Mouse (Mus musculus): ENCODE data around the gene Camkk2. TPM values are rescaled to one million over a fixed set of nuclear protein-coding genes. Genes with fewer than 3 reads are reported as not detected.

Gene Camkk2
- polyA plus RNA-seq, 1 experiment from 2014 or later, result 12.4 TPM

DNA sequence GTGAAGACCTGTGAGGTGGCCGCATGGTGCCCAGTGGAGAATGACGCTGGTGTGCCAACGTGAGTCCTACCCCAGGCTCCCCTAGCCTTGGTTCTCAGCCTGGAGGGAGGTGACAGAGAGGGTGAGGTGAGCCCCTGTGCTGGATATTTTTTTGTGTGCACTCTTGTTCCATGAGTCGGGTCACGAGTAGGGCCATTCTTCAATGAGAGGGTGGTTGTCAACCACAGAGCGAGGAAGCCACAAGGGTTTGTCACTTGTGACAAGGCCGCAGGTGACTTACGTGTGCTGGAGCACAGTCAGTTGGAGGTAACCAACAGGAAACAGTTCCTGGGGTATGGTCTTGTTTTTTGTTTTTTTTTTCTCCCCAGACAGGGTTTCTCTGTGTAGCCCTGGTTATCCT lies 60.0 kb downstream of the Camkk2 start:
- Histone ChIP-seq H3K4me1 (ENCODE audit: control insufficient read depth in 2 of 2, insufficient read depth in 2 of 2, low read length in 2 of 2) (no peaks in the 10 kb centered on the region), H3K9me3 (ENCODE audit: control insufficient read depth, low read length) (0 out of 2 replicates have a peak, but pooled peaks cover 3% of the 10 kb centered on the region), H3K9ac (ENCODE audit: low read length) (no peak overlapping the region), H3K27me3 (ENCODE audit: control insufficient read depth, insufficient read depth, low read length) (no peaks in the 10 kb centered on the region), H3K4me2 (ENCODE audit: low read length) (no peak overlapping the region), H3K4me3 (ENCODE audit: control insufficient read depth in 1 of 2, insufficient read depth in 1 of 2, low read depth in 1 of 2, low read length in 2 of 2) (no peak overlapping the region), H3K36me3 (ENCODE audit: control insufficient read depth, insufficient read depth, low read length) (peaks cover 26% of the 10 kb centered on the region), H3K27ac (replicated peaks in 1 of 2; ENCODE audit: control insufficient read depth in 1 of 2, insufficient read depth in 1 of 2, low read depth in 2 of 2, low read length in 2 of 2) (no peak overlapping the region)
- no peak for ATAC-seq (ENCODE audit: insufficient number of reproducible peaks, insufficient read depth, low FRiP score, low read depth)
- 91% methylated on average over 8 of the region's 8 CpGs for WGBS

- WGBS, result 64% methylated on average over 7 of the region's 7 CpGs
- no peak for ATAC-seq (ENCODE audit: insufficient number of reproducible peaks, insufficient read depth, low FRiP score, low read depth)
Observed at GRCm38 (mm10) chr5:122718400-122718799, 60.8 kb downstream of the Camkk2 start.

DNA sequence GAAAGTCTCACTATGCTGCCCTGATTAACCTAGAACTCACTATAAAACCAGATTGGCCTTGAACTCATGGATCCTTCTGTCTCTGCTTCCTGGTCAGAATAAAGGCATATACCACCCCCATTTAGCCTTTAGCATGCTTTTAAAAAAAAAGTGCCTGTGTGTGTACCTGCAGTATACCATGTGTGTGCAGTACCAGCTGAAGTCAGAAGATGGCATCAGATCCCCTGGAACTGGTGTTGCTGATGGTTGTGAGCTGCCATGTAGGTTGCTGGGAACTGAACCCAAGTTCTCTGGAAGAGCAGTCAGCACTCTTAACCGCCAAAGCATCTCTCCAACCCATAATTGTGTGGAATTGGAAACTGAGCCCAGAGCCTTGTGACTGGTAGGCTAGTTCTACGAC lies 62.4 kb downstream of the Camkk2 start:
- ATAC-seq (ENCODE audit: insufficient number of reproducible peaks, insufficient read depth, low FRiP score, low read depth), result no peak
- Histone ChIP-seq H3K9me3 (ENCODE audit: control insufficient read depth, low read length) (0 out of 2 replicates have a peak, but pooled peaks cover 3% of the 10 kb centered on the region), H3K27ac (replicated peaks in 1 of 2; ENCODE audit: control insufficient read depth in 1 of 2, insufficient read depth in 1 of 2, low read depth in 2 of 2, low read length in 2 of 2) (no peak overlapping the region), H3K36me3 (ENCODE audit: control insufficient read depth, insufficient read depth, low read length) (peaks cover 26% of the 10 kb centered on the region), H3K4me1 (ENCODE audit: control insufficient read depth in 2 of 2, insufficient read depth in 2 of 2, low read length in 2 of 2) (no peaks in the 10 kb centered on the region), H3K9ac (ENCODE audit: low read length) (no peak overlapping the region), H3K4me3 (ENCODE audit: control insufficient read depth in 1 of 2, insufficient read depth in 1 of 2, low read depth in 1 of 2, low read length in 2 of 2) (no peak overlapping the region), H3K4me2 (ENCODE audit: low read length) (no peak overlapping the region), H3K27me3 (ENCODE audit: control insufficient read depth, insufficient read depth, low read length) (no peaks in the 10 kb centered on the region)
- 100% methylated on average over 2 of the region's 2 CpGs for WGBS

More at GRCm38 (mm10) chr5:122718400-122718799, 60.8 kb downstream of the Camkk2 start:
- Histone ChIP-seq H3K9ac (ENCODE audit: low read length) (no peak overlapping the region), H3K27me3 (ENCODE audit: control insufficient read depth, insufficient read depth, low read length) (no peaks in the 10 kb centered on the region), H3K27ac (replicated peaks in 1 of 2; ENCODE audit: control insufficient read depth in 1 of 2, insufficient read depth in 1 of 2, low read depth in 2 of 2, low read length in 2 of 2) (no peak overlapping the region), H3K4me1 (ENCODE audit: control insufficient read depth in 2 of 2, insufficient read depth in 2 of 2, low read length in 2 of 2) (no peaks in the 10 kb centered on the region), H3K36me3 (ENCODE audit: control insufficient read depth, insufficient read depth, low read length) (peaks cover 26% of the 10 kb centered on the region), H3K4me2 (ENCODE audit: low read length) (no peak overlapping the region), H3K9me3 (ENCODE audit: control insufficient read depth, low read length) (0 out of 2 replicates have a peak, but pooled peaks cover 3% of the 10 kb centered on the region), H3K4me3 (ENCODE audit: control insufficient read depth in 1 of 2, insufficient read depth in 1 of 2, low read depth in 1 of 2, low read length in 2 of 2) (no peak overlapping the region)

DNA sequence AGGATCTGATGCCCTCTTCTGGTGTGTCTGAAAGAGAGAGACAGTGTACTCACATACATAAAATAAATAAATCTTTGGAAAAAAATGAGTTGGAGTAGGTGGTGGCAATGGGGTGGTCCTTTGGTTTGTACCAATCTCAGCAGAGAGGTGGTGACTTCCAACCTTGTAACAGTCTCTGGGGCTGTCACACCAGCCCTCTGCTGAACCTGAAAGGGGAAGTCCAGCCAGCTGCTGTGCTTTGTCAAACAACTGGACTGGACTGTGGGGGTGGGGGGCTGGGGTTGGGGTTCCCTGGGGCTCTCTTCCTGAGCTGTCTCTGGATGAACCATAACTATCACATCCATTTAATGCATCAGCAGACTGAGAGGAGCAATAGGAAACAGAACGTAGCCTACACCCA lies 63.5 kb downstream of the Camkk2 start:
- no peak overlapping the region for H3K4me3 ChIP-seq (ENCODE audit: control insufficient read depth in 1 of 2, insufficient read depth in 1 of 2, low read depth in 1 of 2, low read length in 2 of 2)

GRCm38 (mm10) chr5:122708819-122709218 lies 70.4 kb downstream of the Camkk2 start:
- WGBS, result 47% methylated on average over 6 of the region's 6 CpGs
- H3K36me3 ChIP-seq (ENCODE audit: control insufficient read depth, insufficient read depth, low read length), result no peaks in the 10 kb centered on the region
- ATAC-seq (ENCODE audit: insufficient number of reproducible peaks, insufficient read depth, low FRiP score, low read depth), result no peak
- H3K4me3 ChIP-seq (ENCODE audit: control insufficient read depth in 1 of 2, insufficient read depth in 1 of 2, low read depth in 1 of 2, low read length in 2 of 2), result no peak overlapping the region
- peaks cover 5 to 16% of the 10 kb centered on the region in 2 experiments for H3K4me1 ChIP-seq (ENCODE audit: control insufficient read depth in 2 of 2, insufficient read depth in 2 of 2, low read length in 2 of 2)
- no peak overlapping the region for H3K9ac ChIP-seq (ENCODE audit: low read length)
- peak overlapping the region in 1 of 2 experiments; percentile 15; a peak in 1 of 4 replicates for H3K27ac ChIP-seq (replicated peaks in 1 of 2; ENCODE audit: control insufficient read depth in 1 of 2, insufficient read depth in 1 of 2, low read depth in 2 of 2, low read length in 2 of 2)
- H3K4me2 ChIP-seq (ENCODE audit: low read length), result peak overlapping the region; percentile 70; the same call in 1 of the 2 replicates
- H3K27me3 ChIP-seq (ENCODE audit: control insufficient read depth, insufficient read depth, low read length), result no peaks in the 10 kb centered on the region
- H3K9me3 ChIP-seq (ENCODE audit: control insufficient read depth, low read length), result no peaks in the 10 kb centered on the region

More for the DNA sequence above, 63.5 kb downstream of the Camkk2 start:
- H3K27ac ChIP-seq (replicated peaks in 1 of 2; ENCODE audit: control insufficient read depth in 1 of 2, insufficient read depth in 1 of 2, low read depth in 2 of 2, low read length in 2 of 2), result no peak overlapping the region
- no peaks in the 10 kb centered on the region for H3K27me3 ChIP-seq (ENCODE audit: control insufficient read depth, insufficient read depth, low read length)
- no peak overlapping the region for H3K9ac ChIP-seq (ENCODE audit: low read length)
- WGBS, result 79% methylated on average over 1 of the region's 1 CpGs
- H3K4me1 ChIP-seq (ENCODE audit: control insufficient read depth in 2 of 2, insufficient read depth in 2 of 2, low read length in 2 of 2), result no peaks in the 10 kb centered on the region
- peaks cover 26% of the 10 kb centered on the region for H3K36me3 ChIP-seq (ENCODE audit: control insufficient read depth, insufficient read depth, low read length)
- ATAC-seq (ENCODE audit: insufficient number of reproducible peaks, insufficient read depth, low FRiP score, low read depth), result no peak
- H3K4me2 ChIP-seq (ENCODE audit: low read length), result no peak overlapping the region
- 0 out of 2 replicates have a peak, but pooled peaks cover 3% of the 10 kb centered on the region for H3K9me3 ChIP-seq (ENCODE audit: control insufficient read depth, low read length)

DNA sequence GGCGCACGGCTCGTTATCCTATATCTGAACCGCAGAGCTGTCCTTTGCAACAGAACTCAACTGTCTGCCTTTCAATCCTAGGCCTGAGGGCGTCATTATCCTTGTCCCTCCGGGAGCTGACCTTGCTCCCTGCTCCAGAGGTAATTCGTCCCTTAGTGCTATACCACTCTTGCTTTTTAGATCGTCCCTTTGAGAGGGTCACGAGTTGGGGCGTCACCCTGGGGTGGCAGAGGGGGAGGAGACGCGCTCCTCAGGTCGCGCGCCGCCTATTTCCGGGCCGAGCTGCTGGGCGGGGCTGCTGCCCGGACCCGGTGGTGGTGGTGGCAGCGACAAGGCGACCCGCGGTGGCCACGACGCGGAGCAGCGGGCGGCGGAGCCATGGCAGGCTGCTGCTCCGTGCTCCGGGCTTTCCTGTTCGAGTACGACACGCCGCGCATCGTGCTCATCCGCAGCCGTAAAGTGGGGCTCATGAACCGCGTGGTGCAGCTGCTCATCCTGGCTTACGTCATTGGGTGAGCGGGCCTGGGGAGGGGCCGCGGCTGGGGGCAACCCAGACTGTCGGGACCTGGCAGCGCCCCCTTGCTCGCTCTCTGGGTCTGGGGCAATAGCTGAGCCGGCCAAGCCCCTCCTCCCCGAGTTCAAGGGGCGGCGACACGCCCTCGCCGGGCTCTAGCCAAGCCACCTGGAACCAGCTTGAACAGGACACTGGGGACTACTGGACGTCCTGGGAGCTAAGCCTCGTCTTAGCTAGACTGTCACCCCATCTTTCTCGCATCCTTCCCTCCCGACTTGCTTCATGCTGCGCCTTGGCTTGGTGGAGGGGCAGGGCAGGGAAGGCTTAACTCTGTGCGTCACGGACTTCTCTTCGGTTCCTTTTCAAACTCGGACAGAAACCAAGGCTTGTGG lies 71.7 kb downstream of the Camkk2 start, which contains the start of gene P2rx4:
P2rx4 (plus strand) TSS at position 269 of the 906 bp plus-strand sequence.
- peak; percentile 86 for ATAC-seq (ENCODE audit: insufficient number of reproducible peaks, insufficient read depth, low FRiP score, low read depth)
- peak within 1 kb of the TSS; percentile 70 for H3K4me2 ChIP-seq (ENCODE audit: low read length)
- peak within 1 kb of the TSS; percentile 78 for H3K9ac ChIP-seq (ENCODE audit: low read length)
- H3K4me1 ChIP-seq (ENCODE audit: control insufficient read depth in 2 of 2, insufficient read depth in 2 of 2, low read length in 2 of 2), result peaks cover 5 to 16% of the 10 kb centered on the region in 2 experiments
- H3K36me3 ChIP-seq (ENCODE audit: control insufficient read depth, insufficient read depth, low read length), result no peaks in the 10 kb centered on the region
- no peaks in the 10 kb centered on the region for H3K9me3 ChIP-seq (ENCODE audit: control insufficient read depth, low read length)
- WGBS, result 1% methylated on average over 66 of the region's 66 CpGs
- peak within 1 kb of the TSS; percentile 63 to 73 for H3K4me3 ChIP-seq (ENCODE audit: control insufficient read depth in 1 of 2, insufficient read depth in 1 of 2, low read depth in 1 of 2, low read length in 2 of 2)
- peak within 1 kb of the TSS; percentile 91 for H3K27ac ChIP-seq (replicated peaks in 1 of 2; ENCODE audit: control insufficient read depth in 1 of 2, insufficient read depth in 1 of 2, low read depth in 2 of 2, low read length in 2 of 2)
- H3K27me3 ChIP-seq (ENCODE audit: control insufficient read depth, insufficient read depth, low read length), result no peaks in the 10 kb centered on the region

DNA sequence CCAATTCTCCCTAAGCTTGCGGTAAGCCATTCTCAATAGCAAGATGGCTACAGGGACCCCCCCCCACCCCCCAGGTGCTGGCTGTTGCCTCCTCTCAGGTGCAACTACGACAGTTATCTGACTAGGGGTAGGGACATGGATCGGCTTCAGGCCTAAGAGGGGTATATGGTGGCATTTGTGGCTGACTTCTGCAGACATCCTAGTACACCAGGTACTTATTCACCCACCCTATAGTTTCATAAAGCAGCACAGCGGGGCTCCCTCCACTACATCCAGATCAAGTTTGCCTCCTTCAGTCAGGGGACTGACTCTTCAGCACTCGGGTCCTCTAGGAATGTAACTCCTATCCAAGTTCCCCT lies 72.3 kb downstream of the Camkk2 start:
- peak overlapping the region; percentile 70 for H3K4me2 ChIP-seq (ENCODE audit: low read length)
- ATAC-seq (ENCODE audit: insufficient number of reproducible peaks, insufficient read depth, low FRiP score, low read depth), result no peak
- H3K4me3 ChIP-seq (ENCODE audit: control insufficient read depth in 1 of 2, insufficient read depth in 1 of 2, low read depth in 1 of 2, low read length in 2 of 2), result peak overlapping the region; percentile 63 to 73
- no peaks in the 10 kb centered on the region for H3K9me3 ChIP-seq (ENCODE audit: control insufficient read depth, low read length)
- H3K36me3 ChIP-seq (ENCODE audit: control insufficient read depth, insufficient read depth, low read length), result no peaks in the 10 kb centered on the region
- peak overlapping the region; percentile 78 for H3K9ac ChIP-seq (ENCODE audit: low read length)
- peaks cover 5 to 16% of the 10 kb centered on the region in 2 experiments for H3K4me1 ChIP-seq (ENCODE audit: control insufficient read depth in 2 of 2, insufficient read depth in 2 of 2, low read length in 2 of 2)
- H3K27ac ChIP-seq (replicated peaks in 1 of 2; ENCODE audit: control insufficient read depth in 1 of 2, insufficient read depth in 1 of 2, low read depth in 2 of 2, low read length in 2 of 2), result peak overlapping the region; percentile 91
- 31% methylated on average over 5 of the region's 5 CpGs for WGBS
- no peaks in the 10 kb centered on the region for H3K27me3 ChIP-seq (ENCODE audit: control insufficient read depth, insufficient read depth, low read length)

All from heart, embryonic 14.5 days (tissue).